Mouse (Mus musculus) G1E-ER4 (cell line): ENCODE measurements around the gene Cacna1s. TPM values are rescaled to one million over a fixed set of nuclear protein-coding genes. Genes with fewer than 3 reads are reported as not detected.

Experiments used
- GATA1 ChIP-seq: IDR thresholded peaks from one replicate; pipeline ENCODE4 v1.8.0; 2012; ENCODE audit warnings: low read length, inconsistent platforms
- polyA plus RNA-seq: library from polyadenylated mRNA; stranded (reverse); fragments of >175 nt; gene quantifications from 2 replicates; pipeline ENCODE4 v1.2.3, GENCODE M21; 2012

Cacna1s gene
- polyA plus RNA-seq, 1 experiment: not detected

DNA sequence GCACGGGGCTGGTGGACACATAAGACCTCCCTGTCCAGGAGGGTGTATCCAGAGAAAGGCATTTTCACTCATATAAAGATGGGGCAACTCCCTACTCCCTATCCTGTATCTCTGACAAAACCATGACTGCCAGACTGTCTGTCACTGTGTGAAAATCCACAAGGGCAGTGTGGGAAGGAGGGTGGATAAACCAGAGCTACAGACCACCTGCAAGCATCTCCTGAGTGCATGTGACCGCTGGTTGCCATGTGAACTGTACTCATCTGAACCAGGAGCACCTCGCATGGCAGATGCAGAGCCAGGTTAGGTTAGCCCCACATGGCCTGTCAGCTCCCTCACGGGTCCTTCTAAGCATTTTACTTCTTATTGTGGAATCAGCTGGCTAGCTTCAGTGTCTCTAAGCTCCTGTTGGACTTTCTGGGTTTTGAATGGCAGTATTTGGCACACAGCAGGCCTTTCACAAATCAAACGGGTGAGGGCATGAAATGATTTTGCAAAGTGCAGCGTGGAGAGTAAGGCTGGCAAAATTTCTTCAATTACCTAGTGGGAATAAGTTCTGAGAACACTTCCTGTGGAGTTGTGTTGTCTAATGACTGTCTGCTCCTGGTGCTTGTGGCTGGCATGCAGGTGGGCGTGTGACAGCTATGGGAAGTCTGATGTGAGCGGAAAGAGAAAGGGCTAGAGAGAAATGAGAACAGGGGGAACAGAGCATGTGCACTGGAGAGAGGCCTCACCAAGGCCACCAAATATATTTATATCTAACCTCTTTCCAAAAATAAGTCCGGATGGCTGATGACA, 37.0 kb downstream of the Cacna1s start:
- TF ChIP-seq GATA1: no peak

DNA sequence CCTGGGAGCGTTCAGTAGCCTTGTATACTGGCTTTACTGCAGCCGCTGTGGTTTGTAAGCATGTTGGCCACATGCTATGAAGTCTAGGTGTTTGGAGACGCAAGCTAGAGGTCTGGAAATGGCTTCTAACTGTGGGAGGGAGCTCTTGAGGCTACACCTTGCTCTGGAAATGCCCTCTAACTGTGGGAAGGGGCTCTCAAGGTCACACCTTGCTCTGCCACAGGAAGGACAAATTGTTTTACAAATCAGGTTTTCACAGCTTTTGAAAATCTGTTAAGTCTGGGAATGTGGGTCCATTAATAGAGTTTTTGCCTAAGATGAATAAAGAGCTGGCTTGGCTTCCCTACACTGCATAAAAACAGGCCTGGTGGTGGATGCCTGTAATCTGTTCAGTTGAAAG, 41.2 kb downstream of the Cacna1s start:
- TF ChIP-seq GATA1: no peak

DNA sequence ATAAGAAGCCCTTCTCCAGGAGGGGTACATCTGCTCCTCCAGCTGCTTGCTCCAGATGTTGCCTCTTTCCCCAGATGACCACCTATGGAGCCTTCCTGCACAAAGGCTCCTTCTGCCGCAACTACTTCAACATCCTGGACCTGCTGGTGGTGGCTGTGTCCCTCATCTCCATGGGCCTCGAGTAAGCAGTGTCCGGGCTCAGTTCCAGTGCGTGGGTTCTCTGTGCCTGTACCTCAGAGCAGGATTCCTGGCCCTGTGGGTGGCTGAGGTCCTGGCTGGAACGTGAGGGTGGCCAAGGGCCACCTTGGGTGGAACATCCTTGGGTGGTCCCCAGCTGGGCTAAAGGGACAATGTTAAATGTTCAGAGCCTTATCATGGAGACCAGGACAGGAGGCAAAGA, 42.3 kb downstream of the Cacna1s start:
- TF ChIP-seq GATA1: no peak

DNA sequence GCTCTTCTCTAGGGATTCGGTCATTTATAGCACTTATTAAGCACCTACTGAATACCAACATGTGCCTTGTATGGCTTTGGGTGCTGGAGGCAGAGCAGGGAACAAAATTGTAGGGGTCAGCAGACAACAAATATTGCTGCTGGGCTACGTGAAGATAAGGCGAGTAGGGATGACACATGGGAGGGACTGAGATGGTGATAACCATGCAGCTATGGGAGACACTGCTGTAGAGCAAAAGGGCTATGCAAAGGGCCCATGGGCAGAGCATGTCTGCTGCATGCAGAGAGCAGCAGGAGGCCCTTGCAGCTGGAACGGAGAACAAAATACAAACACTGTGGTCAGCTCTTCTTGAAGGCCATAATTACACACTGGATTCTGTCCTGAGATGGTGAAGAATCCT, 49.5 kb downstream of the Cacna1s start:
- TF ChIP-seq GATA1: no peak

DNA sequence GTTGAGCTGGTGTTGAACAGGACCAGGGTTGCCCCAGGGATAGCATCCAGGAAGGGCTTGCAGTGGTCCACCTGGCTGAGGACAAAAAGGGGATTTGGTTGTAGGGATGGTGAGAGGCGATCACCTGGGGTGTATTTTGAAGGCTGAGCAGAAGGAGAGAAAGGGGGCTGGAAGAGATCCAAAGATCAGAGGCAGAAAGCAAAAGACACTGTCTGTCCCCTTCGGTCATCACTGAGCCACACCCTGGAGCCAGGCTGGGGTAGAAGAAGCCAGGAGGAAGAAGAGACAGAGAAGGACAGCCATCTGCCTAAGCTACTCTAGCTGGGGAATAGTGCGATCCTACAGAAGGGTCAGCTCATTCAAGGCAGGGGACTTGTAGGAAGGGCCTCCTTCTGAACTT, 50.0 kb downstream of the Cacna1s start:
- no peak for TF ChIP-seq GATA1

DNA sequence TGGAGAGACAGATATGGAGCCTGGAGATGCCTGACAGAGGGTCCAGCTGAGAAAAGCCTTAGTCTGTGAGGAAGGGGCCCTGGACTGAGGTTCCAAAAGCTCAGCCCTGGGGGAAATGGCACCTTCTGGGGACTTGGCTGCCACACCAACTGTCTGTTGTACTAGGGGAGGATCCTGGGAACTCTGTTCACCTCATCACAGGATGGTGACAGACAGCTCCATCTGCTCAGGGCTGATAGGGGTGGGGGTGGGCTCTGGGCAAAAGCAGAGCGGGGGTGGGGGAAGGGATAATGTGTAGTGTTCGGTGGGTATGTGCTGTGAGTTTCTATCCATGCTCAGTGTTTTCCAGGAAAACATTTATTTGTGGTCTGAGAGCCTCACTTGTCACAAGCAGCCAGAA, 50.4 kb downstream of the Cacna1s start:
- no peak for TF ChIP-seq GATA1

DNA sequence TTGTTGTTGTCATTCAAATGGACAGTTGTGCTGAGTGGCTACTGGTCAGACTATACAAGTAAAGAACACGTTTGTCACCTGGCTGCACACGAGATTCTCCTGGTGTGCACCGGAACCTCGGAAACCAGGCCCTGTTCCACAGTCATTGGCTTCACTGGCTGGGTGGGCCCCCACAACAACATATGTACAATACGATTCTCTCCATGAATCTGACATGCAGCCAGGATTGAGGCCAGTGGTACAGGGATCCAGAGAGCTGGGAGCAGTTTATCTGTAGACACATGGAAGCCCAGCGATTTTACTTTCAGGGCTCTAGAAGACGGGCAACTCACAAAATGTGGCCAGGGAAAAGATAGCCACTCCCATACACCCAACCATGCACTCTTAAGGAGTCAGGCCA, 51.1 kb downstream of the Cacna1s start:
- no peak for TF ChIP-seq GATA1

DNA sequence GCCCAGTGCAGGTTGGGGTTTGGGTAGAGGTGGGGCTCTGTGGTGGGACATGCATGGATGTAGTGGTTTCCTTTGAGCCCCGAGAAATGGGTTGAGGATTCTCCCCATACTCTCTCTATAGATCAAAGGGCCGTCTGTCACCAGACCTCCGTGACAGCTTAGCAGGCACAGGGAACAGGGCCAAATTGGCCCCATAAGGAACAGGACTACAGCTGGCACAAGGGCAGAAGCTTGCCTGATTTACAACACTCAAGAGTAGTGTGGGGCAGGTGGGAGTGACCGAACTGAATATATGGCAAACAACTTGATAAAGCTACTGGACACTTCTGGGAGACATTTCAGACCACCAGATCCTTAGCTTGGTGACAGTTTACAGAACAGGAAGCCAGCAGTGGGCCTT, 52.2 kb downstream of the Cacna1s start:
- TF ChIP-seq GATA1: no peak

DNA sequence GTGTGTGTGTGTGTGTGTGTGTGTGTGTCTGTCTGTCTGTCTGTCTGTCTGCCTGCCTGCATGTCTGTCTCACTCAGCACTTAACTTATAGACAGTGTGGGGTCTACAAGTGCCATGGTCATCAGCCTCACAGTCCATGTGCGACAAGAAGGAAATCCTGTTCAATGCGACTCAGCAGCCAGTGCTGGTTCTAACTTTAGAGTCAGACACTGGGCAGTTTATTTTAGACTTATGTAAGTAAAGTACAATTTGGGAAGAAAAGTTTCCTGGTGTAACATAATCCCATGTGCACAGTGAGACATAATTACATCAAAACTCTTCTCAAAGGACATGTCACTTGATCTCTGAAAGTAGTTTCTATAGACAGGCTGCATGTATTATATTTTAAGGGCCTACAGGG, 56.9 kb downstream of the Cacna1s start:
- TF ChIP-seq GATA1: no peak

DNA sequence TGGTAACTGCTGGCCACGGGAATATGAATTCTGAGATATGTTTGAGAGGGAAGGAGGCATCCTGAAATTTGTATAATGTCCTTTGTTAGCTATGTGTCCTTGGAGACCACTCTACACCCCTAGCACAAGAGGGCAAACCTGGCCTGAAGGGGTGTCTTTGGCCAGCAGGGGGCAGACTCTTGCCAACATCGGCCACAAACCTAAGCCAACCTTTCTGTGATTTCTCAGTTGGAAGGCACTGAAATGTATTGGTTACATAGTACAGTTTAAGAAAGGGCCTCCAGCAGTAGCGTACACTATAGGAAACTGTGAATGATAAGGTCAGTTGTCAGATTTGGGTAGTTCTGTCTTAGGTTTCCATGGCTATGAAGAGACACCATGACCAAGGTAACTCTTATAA, 63.6 kb downstream of the Cacna1s start:
- TF ChIP-seq GATA1: no peak

DNA sequence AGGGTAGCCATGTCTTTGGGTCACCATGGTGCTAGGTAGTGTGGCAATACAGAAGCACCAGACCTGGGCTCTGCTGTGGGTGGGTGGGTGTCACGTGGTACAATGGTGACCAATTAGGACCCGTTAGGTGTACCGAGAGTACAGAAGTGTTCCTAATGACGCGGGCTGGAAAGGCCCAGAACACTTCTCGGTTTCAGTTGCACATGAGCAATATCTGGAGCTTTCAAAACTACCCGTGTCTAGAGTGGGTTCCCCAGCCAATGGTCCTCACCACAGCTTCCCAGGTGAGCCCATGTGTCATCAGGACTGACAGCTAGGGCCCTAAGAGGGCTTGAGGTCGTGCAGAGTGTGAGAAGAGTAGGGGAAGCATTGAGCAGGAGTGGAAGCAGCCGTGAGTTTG, 64.5 kb downstream of the Cacna1s start:
- TF ChIP-seq GATA1: no peak

DNA sequence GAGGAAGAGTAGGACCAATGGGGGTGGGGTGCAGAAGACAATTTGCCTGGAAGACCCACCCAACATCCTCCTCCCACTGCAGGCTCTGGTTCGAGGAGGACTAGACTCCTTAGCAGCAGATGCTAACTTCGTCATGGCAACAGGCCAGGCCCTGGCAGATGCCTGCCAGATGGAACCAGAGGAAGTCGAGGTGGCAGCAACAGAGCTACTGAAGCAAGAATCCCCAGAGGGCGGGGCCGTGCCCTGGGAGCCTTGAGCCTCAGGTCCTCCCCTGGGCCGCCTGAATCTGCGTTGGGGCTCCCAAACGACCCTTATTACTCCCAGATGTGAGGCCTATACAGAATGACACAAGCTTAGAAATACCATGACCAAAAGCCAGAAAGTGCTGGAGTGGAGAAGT, 66.3 kb downstream of the Cacna1s start:
- no peak for TF ChIP-seq GATA1

DNA sequence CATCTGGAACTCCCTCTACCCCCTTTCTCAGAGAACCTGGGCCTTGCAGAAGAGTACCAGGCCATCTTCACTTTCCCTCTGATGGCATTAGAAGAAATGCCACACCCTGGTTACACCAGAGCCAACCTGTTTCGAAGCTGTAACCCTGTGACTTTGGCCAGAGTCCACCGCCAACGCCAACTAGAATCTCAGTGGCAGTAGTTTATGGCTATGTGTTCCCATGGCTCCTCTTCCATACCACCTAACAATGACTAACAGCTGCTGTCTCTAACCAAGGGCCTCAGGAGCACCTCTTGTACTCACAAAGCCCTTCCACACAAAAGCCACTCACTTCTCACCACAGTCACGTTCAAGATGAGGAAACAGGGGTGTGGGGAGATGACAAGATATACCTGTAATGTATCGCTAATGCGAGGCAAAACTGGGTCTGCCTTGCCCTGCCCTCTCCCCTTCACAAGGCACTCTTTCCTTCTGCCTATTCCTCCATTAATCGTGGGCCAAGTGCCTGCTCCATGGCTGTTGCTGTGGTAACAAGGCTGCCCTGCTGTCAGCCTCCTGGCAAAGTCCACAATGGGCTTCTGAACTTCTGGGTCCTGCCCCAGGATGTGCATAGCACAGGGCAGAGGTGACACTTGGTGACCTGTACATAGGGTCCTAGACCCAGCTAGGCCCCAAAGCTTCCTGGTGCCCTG, 67.2 kb downstream of the Cacna1s start:
- no peak for TF ChIP-seq GATA1

DNA sequence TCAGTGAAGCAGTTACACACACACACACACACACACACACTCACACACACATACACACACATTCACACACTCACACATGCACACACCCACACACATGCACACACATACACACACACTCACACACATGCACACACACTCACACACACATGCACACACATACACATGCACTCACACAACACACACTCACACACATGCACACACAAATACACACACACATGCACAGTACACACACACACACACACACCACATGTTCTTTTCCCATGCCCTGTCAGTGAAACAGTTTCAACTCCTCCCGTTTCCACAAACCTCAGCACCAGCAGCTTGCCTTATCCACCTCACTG, 67.7 kb downstream of the Cacna1s start:
- TF ChIP-seq GATA1: no peak

DNA sequence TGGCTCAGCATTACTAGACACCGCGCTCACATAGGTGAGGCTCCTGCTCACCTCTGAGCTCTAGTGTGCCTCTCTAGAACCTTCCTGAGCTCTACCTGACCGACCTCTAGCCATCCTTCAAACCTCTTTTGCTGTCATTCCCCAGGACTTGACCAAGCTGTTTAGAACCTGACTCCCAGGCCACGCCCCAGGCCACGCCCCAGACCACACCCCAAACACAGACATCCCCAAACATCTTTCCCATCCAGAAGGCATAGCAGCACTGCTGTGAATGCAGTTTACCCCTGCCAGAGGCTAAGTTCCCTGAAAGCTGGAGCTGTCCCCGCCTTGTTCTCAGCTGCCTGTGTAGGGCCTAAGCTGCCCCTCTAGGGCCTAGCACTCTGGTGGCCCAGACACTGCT, 68.2 kb downstream of the Cacna1s start:
- TF ChIP-seq GATA1: no peak

DNA sequence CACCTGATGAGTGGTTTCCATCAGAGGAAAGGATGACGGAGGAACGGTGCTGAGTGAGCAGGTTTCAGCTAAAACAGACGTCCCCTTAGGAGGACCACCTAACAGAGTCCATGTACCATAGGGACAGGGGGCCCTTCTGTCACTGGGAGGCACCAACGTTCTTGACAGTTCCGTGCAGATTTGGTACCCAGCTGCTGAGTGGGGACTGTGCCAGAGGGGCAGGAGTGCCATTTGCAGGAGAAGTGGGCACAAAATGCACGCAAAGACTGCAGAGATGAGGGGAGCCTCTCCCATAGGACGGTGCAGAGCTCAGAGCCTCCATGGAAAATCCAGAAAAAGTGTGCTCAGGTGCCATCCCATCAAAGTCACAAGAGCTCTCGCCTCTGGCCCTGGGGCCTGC, 69.5 kb downstream of the Cacna1s start:
- no peak for TF ChIP-seq GATA1

DNA sequence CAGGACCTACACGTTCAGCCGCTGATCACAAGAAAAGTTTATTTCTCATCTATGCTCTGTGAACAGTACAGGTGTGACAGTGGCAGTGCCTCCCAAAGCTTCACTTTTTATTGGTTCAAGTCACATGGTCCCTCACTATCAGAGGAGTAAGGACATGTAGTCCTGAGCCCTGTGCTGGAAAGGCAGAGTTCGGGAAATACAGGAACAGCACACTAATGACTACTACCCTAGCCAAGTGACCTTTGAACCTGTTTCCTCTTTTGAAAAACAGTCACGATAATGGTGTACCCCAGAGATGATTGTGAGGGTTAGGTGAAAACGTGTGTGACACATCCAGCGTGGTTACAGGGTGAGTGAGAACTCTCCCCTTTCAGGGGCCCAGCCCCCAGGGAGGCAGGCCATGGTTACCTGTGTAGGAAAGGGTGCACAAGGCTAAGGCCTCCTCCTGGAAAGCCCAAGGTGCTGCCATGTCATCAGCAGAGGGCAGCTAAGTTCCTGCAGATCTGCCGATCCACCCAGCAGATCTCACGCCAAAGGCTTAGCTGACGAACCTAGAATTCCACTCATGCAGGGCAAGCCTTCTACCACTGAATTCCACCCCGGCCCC, 73.7 kb downstream of the Cacna1s start:
- no peak for TF ChIP-seq GATA1
